Mouse (Mus musculus) frontal cortex, adult 2 months (tissue): ENCODE measurements around the gene Htr7. TPM values are rescaled to one million over a fixed set of nuclear protein-coding genes. Genes with fewer than 3 reads are reported as not detected.

Experiments used
- DNase-seq, 2 experiments: peaks; one replicate each; pipeline ENCODE4 v3.0.0; 2022; ENCODE audit warnings: low spot score in 1 of 2; ENCODE audit errors: extremely low spot score in 1 of 2
- polyA plus RNA-seq: library from polyadenylated mRNA; depleted of rRNA; stranded (reverse); fragments of >200 nt; gene quantifications from 2 replicates; pipeline ENCODE4 v1.2.3, GENCODE M21; 2012; rRNA removed

Htr7 gene
- polyA plus RNA-seq, 1 experiment, result 6.0 TPM

DNA sequence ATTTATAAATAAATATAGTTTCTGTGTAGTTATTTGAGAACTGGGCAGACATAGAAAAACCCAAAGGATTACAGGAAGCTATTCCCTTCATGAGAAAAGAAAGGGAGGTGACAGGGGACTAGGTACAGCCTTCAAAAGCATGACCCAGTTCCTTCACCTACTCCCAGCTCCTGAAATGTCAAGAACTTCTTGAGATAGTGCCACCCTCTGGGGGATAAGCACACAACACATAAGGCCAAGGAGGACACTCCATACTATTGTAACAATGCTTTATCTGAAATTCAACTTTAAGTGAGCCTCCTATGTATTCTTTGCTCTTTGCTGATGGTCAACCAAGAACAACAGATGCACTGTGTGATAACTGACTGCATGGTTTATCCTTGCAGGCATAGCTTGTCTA lies 82.6 kb downstream of the Htr7 start:
- DNase-seq, result no peak

DNA sequence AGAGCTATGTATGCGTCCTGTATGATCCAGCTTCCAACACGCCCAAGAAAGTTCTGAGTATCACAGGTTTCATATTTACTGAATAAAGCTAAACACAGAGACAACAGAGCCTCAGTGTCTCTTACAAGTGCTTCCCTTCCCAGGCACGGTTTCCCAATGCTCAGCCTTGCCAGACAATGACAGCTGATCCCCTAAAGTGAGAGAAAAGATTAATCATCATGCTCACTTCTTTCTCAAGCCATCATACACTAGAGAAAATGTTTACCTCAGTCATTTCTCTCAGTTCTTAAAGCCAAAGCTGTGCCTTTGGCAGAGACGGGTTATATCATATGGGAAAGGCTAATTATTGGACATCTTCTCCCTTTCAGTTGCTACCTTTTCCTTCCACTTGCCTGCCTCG lies 99.7 kb downstream of the Htr7 start:
- DNase-seq, result no peak

DNA sequence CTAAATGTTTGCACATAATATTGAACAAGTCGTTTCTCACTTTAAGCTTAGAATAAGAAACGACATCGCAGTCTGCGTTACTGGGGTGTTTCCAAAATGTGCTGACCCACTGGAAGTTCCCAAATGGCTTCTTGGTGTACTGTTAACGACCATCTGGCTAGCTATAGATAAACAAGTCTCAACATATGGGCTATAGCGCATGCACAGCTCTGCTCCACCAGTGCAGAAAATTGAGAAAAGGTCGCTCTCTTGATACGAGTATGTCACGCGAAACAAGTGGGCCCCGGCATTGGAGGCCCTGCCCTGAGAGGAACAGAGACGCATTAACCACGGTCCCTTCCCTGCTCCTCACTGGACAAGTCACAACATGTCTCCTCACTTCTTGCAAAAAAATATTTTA lies 101.6 kb downstream of the Htr7 start:
- DNase-seq, result no peak

DNA sequence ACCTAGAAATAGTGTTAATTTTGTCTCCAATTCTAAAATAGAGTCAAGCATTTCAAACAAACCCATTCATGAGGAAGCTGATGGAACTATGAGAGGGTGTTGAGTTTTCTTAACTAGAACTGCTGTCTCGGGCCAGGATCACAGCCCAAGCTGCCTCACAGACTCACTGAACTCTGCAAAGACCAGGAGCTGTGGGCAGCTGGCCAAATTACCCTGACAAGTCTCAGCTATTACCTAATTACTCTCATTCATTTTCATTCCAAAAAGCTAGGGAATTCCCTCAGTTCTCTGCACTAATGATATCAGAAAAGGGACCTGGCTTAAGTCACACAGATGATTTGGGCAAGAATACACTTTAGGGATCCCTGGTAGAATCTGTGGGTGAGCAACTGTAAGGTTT lies 107.4 kb downstream of the Htr7 start:
- DNase-seq, result no peak

DNA sequence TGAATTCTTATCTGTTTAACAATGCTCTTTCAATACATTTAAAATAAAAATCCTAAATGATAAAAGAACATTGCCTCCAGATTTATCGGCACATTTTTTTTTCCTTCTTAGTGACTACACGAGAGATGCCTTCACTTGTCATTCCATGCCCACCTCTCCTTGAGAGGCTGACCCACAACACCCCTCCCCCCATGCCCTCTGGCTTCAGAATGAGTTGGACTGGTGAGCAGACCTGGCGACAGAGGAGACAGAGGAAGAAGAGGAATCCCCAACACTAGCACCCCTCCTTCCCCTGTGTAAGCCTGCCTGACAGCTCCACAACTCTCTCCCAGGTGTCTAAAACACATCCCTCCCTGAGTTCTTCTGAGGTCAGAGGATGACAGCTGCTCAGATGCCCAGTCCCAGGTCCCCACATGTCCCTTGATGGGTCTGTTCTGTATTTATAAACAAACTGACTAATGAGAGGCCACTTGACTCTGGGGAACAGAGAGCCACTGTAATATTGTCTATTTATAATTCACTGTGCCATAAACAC lies 132.3 kb downstream of the Htr7 start:
- DNase-seq, result no peak

DNA sequence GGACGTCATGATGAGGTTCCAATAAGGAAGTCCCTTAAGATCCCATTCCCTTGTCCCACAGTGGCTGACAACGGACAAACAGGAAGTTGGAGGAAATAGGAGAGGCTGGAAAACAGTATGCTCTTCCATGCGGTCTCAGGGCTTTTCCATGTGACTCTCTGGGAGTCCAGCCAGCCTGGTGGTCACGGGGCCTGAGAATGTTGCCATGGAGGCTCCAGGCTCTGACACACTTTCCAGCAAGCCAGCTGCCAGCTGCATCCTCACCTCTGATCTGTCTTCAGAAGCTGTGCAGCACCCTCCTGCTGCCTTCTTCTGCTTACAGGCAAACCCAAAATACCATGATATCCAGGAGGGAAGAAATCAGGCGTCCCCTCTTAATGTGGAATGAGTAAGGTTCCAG lies 132.9 kb downstream of the Htr7 start:
- peak; percentile 75 to 86 for DNase-seq

Other genes with a start within 250 kb of the Htr7 start
- 21.4 and 22.8 TPM in 2 replicates for gene Rpp30, start 26.2 kb upstream of the Htr7 start, polyA plus RNA-seq
- 0.08 TPM in 1 of 2 replicates, not detected in the other for gene Ankrd1, start 62.6 kb upstream of the Htr7 start, polyA plus RNA-seq